Mouse (Mus musculus) left cerebral cortex, postnatal 14 days (tissue): ENCODE data around the gene Nbr1. TPM values are rescaled to one million over a fixed set of nuclear protein-coding genes. Genes with fewer than 3 reads are reported as not detected.
"Not testable (repeated sequence)": the region's sequence is repeated elsewhere in the genome, so short reads cannot be mapped to it uniquely, and the experiment has no call there.

Experiments
- DNase-seq, 2 experiments: peaks; one replicate each; pipeline ENCODE4 v3.0.0; 2021 to 2022; ENCODE audit warnings: low spot score in 2 of 2, mixed read lengths in 1 of 2
- intact Hi-C: fragments of 180-260 bp; cut with DNase I; formaldehyde crosslinking; loops from one replicate; pipeline ENCODE4 v1.15.1; 2025
- total RNA-seq, 2 experiments: library from RNA; stranded (reverse); gene quantifications; 2 replicates each; pipeline ENCODE4 v1.2.3; 2021

The Nbr1 gene
- total RNA-seq, 2 experiments from 2014 or later: 115 to 116 TPM

DNA sequence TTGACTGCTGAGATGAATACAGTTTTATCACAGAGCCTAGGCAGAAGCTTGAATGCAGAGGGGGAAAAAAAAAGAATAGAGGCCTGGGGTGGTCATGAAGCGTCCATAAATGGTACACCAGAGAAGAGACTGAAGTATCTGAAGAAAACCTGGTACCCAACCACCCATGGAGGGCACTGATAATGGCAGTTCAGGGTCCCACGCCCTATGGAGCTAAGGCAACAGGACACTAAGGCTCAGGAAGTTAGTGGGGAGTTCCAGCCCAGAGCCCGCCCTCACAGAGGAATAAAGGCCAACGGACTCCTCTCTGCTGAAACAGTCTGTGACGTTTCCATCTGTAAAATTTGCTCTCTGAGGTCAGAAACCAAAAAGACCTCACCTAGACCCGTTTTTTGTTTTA is 63.4 kb downstream of the Nbr1 start:
- DNase-seq: no peak
- intact Hi-C loops: no loop called here

DNA sequence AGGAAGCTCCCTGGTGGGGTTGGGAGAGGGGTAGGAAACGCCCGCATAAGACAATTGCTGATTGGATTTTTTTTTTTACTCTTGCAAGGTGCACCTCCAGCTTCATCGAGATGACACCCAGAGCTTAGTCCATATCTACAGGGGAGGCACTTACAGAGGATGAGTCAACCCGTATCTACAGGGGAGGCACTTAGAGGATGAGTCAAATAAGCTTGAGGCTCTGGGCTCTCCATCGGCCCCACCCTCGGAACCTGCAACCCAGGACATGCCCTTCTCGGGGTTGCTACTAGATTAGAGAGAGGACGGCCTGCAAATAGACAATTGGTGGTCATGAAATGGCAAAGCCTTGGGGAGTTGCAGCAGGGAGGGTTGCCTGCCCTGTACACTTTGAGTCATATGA is 64.2 kb downstream of the Nbr1 start:
- DNase-seq: no peak
- intact Hi-C loops: no loop called here

DNA sequence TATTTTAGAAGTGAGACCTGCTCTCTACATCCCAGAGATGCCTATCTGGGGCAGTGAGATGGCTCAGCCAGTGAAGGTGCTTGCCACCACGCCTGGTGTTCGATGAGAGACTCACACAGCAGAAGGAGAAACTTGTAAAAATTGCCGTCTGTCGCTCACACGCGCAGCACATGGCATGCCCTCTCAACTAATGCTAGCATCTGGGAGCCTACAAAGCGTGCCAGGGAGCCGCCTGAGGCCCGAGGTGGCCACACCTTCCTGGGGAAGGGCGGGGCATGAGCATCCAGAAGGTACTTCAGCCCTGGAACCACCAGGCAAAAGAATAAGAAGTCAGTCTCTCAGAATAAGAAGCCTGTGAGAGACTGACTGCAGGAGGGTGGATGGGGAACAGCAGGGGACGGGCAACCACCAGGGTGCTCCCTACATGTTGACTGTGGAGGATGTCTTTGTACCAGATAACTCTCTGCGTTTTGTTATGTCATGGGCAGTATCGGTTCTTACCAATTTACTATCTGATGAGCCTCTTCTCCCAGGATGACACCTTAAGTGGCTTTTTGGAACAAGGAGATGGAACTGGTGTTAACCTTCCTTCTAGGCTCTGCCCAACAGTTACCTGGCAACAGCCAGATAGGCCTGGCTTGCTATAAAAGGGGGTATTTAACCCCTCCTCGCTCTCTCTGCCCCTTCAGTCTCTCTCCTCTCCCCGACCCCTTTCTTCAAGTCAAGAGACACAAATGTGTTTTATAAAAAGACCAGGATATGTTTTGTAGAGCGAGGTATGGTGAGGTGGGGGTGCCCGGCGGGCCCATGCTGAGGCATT is 65.2 kb downstream of the Nbr1 start:
- DNase-seq: no peak
- intact Hi-C loops: no loop called here

DNA sequence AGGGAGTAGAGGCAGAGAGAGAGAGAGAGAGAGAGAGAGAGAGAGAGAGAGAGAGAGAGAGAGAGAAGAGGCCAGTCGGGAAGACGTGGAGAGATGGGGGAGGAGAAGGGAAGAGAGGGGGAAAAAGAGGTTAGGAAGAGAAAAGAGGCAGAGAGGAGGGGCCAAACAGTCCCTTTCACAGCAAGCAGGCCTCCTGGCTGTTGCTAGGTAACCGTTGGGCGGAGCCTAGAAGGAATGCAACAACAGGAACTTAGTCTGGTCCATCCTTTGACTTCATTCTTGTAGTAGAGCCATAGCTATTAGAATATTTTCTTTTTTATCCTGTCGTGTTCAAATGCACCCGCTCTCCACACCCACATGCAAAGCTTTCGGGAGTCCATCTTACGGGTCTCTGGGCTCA is 65.9 kb downstream of the Nbr1 start:
- intact Hi-C loops: no loop called here
- DNase-seq: peak; percentile 18 to 44

DNA sequence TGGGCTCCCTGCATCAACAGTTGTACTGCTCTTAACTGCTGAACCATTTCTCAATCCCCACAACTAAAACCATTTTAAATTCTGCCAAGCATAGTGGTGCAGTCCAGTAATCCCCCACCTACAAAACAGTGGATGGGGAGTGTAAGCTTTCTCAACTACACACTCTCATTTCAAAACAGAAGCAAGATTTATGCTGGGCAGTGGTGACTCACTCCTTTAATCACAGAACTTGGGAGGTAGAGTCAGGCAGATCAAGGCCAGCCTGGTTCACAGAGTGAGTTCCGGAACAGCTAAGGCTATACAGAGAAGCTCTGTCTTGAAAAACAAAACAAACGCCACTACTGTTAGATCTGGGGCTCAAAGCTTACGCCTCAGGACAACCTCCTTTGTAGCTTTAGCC is 66.6 kb downstream of the Nbr1 start:
- intact Hi-C loops: no loop called here
- no peak for DNase-seq

DNA sequence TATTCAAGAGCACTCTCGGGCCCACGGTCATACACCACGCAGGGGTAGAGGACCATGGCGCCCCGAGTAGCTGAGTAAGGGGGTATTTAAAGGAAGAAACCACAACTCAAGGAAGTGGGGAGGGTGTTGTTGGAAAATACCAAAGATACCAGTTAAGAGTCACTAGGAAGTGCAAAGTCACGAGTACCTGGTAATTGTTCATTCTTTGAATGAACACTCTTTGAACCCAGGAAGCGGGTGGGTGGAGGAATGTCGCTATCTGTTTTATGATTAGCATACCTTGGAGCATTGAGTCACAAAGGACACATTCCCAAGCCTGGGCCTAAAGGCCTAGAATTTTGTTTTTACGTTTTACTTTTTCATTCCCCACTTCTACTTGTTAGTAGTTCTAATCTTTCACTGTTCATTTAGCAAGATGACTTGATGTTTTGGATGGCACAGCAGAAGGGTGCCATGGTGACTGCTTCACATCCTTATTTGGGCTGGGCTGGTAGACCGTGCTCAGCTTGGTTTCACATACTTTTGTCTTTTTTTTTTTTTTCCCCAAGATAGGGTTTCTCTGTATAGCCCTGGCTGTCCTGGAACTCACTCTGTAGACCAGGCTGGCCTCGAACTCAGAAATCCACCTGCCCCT is 68.2 kb downstream of the Nbr1 start:
- DNase-seq, intact Hi-C loops: not testable (repeated sequence)

DNA sequence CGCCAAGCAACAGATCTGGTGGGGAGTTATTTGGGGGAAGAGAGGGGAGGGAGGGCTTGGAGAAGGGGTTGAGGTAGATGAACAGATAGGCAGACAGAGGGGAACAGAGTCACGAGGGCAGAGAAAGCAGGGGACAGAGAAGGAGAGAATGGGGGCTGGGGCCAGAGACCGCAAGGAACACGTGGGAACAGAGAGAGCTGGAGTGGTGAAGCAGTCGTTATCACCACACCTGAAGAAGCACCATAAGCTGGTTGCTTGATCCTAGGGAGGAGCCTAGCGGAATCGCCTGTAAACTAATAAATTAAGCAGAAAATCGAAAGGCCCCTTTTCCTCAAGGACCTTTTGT is 74.7 kb downstream of the Nbr1 start:
- intact Hi-C loops: no loop called here
- DNase-seq: no peak

DNA sequence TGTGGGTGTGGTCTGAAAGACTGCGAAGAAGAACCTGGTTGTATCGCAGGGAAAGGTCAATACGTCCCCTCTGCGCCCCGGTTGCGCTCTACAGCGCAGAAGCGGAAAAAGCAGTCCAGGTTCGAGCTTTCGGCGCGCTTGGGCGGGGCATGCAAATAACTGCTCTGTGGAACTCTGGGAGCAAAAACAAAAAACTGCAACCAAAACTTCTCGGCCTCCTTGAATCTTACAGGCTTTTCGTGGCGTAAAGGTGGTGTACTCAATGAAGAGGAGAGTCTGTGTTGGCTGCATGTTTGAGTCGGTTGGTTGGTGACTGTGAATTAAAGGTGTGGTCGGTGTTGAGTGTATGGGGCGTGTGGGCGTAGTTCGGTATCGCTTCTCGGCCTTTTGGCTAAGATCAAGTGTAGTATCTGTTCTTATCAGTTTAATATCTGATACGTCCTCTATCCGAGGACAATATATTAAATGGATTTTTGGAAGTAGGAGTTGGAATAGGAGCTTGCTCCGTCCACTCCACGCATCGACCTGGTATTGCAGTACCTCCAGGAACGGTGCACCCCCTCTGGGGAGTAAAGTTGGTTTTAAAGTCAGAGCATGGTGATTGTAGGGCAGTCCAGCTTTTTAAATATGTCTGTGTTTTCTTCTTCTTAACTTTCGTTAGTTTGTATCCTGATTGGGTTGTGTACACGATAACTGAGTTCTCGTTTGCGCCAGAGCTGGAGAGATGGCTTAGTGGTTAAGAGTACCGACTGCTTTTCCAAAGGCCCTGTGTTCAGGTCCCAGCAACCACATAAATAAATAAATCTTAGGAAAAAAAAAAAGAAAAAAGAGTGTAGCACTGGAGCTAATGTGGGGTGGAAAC is 75.3 kb downstream of the Nbr1 start, which contains the start of gene Rdm1:
Gene Rdm1, plus strand, starts transcription at position 201 of the 862 bp plus-strand sequence.
- peak; percentile 77 to 78 for DNase-seq
- intact Hi-C loops: no loop called here

DNA sequence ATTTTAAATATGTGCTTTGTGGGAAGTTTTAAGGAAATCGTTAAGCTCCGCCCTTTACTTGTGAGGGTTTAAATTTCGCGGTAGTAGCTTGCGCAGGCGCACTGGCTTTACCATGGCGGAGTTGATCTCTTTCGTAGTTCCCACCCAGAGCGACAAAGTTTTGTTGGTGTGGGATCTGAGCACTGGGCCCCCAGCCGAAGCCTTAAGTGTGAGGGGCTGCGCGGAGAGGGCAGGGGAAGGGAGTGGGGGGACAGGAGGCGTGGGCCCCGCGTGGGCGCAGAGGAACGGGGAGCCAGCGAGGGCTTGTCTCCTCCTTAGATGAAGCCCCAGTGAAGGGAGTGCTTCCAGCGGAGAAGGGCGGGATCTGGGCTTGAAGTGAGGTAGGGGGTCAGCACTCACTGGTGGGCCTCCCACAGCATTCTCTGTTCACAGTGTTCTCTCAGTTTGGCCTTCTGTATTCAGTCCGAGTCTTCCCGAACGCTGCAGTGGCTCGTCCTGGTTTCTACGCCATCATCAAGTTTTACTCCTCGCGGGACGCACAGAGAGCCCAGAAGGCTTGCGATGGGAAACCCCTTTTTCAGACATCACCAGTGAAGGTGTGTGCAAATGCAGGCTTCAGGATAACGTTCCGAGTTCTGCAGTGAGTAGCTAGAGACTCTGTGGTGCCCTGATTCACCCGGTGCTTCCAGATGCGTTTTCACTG is 76.1 kb downstream of the Nbr1 start:
- intact Hi-C loops: no loop called here
- peak; percentile 83 to 85 for DNase-seq

DNA sequence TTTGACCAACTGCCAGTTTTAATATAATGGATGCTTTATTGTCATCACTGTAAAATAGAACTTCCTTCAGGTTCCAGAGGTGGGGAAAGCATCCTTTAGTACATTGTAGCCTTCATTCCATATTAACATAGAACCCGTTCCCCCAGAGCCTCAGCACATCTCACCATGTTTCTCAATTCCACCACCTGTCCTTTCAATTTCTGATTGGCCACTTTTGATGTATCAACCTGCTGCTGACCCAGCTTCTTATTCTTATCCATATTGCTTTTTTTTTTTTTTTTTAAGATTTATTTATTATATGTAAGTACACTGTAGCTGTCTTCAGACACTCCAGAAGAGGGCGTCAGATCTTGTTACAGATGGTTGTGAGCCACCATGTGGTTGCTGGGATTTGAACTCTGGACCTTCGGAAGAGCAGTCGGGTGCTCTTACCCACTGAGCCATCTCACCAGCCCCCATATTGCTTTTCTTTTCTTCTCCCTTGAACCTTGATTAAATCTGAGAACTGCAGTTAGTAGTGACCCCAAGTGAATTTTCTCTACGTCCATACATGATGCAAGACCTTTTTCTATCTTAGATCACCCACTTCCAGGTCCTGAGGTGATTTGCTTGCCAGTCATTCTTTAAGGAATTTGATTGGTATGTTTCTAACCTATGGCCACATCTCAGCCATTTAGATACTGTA is 76.9 kb downstream of the Nbr1 start:
- DNase-seq, intact Hi-C loops: not testable (repeated sequence)

Other genes starting within 250 kb of the Nbr1 start
- 100 to 1,000 TPM; 198 to 207 TPM for gene Becn1, start 249.9 kb upstream of the Nbr1 start, total RNA-seq
- gene Psme3, start 235.9 kb upstream of the Nbr1 start, total RNA-seq: 100 to 1,000 TPM in 1 of 2 experiments, 10 to 100 TPM in 1; 99.8 to 111 TPM
- gene Aoc2, start 227.1 kb upstream of the Nbr1 start, total RNA-seq: 1 to 10 TPM; 3.4 to 5.4 TPM
- 1 to 10 TPM; 1.8 to 2.9 TPM for gene Aoc3, start 221.5 kb upstream of the Nbr1 start, total RNA-seq
- gene G6pc, start 184.6 kb upstream of the Nbr1 start, total RNA-seq: not detected
- gene Aarsd1, start 134.5 kb upstream of the Nbr1 start, total RNA-seq: 10 to 100 TPM; 33.4 to 42.2 TPM
- 1 to 10 TPM; 4.5 to 9.7 TPM for gene Gm27029, start 127.4 kb upstream of the Nbr1 start, total RNA-seq
- gene Rundc1, start 127.1 kb upstream of the Nbr1 start, total RNA-seq: 10 to 100 TPM; 31.1 to 32.6 TPM
- gene Ptges3l, start 126.8 kb upstream of the Nbr1 start, total RNA-seq: 1 to 10 TPM; 2.8 to 5.7 TPM
- gene Rpl27, start 109.9 kb upstream of the Nbr1 start, total RNA-seq: 10 to 100 TPM; 41.0 to 43.6 TPM
- 1 to 10 TPM in 1 of 2 experiments, under 1 TPM in 1; 0.97 to 2.6 TPM for gene Ifi35, start 103.7 kb upstream of the Nbr1 start, total RNA-seq
- gene Rnd2, start 87.2 kb upstream of the Nbr1 start, total RNA-seq: 100 to 1,000 TPM; 148 to 154 TPM
- 10 to 100 TPM; 36.4 to 44.8 TPM for gene Vat1, start 85.9 kb upstream of the Nbr1 start, total RNA-seq
- gene Brca1, start 194 bp upstream of the Nbr1 start, total RNA-seq: 1 to 10 TPM; 1.4 to 2.0 TPM
- 1 to 10 TPM; 1.3 to 2.0 TPM for gene Tmem106a, start 30.1 kb downstream of the Nbr1 start, total RNA-seq
- not detected for gene Gm11634, start 47.1 kb downstream of the Nbr1 start, total RNA-seq
- gene Rdm1, start 75.0 kb downstream of the Nbr1 start, total RNA-seq: 1 to 10 TPM; 4.3 to 4.9 TPM
- gene Arl4d, start 113.4 kb downstream of the Nbr1 start, total RNA-seq: 10 to 100 TPM; 23.2 to 39.8 TPM
- gene Dhx8, start 180.8 kb downstream of the Nbr1 start, total RNA-seq: 10 to 100 TPM; 34.6 to 34.9 TPM
- gene Etv4, start 233.2 kb downstream of the Nbr1 start, total RNA-seq: 10 to 100 TPM; 18.5 to 19.3 TPM